Mouse (Mus musculus): ENCODE data around the gene Zar1l.

The Zar1l gene

DNA sequence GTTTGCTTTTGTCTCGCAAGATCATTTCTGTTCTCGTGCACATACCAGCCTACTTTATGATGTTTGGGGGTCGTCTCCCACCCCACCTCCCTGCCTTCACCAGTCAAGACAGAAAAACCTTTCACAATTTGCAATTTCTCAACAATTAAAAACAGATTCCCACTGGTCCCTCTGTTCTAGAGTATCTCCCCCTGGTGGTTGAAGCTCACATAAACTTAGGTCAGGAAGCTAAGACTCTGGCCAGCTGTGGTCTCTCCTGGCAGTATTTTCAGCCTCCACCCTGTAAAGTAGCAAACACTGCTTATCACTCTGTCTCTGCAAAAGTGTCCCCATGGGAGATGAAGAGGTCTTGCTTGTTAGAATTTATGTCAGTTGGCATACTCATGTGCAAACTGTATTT is 32.8 kb downstream of the Zar1l start:
- no peak for DNase-seq (ENCODE audit: low read depth, low spot score)

DNA sequence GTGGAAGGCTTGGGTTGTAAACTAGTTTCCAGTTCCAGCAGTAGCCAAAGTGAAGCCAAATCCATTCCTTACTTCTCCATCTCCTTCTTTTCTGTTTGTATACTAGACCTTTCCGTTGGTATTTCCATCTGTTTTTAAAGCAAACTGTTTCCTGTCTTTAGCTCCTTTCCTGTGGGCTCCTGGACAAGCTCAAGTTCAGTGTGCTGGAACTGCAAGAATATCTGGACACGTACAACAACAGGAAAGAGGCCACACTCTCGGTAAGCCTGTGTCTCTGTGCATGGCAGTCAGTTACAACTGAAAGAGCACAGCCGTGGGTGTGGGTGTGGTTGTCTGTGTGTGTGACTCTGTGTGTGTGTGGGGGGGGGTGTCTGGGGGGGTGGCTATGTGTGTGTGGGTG is 39.4 kb downstream of the Zar1l start:
- DNase-seq (ENCODE audit: low read depth, low spot score) = no peak

DNA sequence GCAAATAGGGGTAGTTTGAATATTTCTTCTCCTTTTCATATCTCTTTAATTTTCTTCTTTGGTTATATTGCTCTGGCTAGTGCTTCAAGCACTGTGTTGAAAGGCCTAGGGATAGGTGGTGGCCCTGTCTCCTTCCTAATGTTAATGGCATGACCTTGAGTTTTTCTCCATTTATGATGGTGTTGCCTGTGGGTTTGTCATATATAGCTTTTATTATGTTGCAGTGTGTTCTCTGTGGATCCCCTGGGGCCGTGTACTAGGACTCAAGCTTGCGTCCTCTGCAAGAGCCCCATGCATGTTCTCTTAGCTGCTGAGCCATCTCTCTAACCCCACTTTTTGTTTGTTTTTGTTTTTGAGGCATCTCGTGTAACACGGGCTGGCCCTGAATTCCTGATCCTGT is 40.6 kb downstream of the Zar1l start:
- no peak for DNase-seq (ENCODE audit: low read depth, low spot score)

DNA sequence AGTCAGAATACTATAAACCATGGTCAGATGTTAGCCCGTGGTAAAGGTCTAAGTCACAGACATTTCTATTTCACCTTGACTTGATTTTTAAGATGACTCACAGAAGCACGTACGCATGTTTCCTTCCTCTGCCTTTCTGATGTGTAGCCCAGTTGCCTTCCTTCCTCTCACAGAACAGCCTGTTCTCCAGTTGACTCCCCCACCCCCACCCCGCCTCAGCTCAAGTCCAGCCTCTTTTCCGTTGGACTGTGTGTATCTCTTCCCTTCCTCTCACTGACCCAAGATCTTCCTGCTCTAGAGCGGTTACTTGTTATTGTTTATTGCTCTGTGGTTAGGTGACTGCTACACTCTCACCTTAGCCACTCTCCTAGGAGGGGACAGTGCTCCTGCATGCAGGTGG is 49.5 kb downstream of the Zar1l start:
- DNase-seq (ENCODE audit: low read depth, low spot score) = no peak

GRCm38 (mm10) chr5:150466132-150466531 is 51.8 kb downstream of the Zar1l start:
- DNase-seq (ENCODE audit: low read depth, low spot score) = no peak

- DNase-seq (ENCODE audit: low read depth, low spot score) = no peak
These were observed 52.7 kb downstream of the Zar1l start for GRCm38 (mm10) chr5:150465218-150465617.

- no peak for DNase-seq (ENCODE audit: low read depth, low spot score)
These were observed 53.2 kb downstream of the Zar1l start for GRCm38 (mm10) chr5:150464721-150465120.

- no peak for DNase-seq (ENCODE audit: low read depth, low spot score)
These were observed 58.2 kb downstream of the Zar1l start for GRCm38 (mm10) chr5:150459801-150460200.

GRCm38 (mm10) chr5:150457904-150458739 is 59.8 kb downstream of the Zar1l start:
- DNase-seq (ENCODE audit: low read depth, low spot score) = no peak

DNA sequence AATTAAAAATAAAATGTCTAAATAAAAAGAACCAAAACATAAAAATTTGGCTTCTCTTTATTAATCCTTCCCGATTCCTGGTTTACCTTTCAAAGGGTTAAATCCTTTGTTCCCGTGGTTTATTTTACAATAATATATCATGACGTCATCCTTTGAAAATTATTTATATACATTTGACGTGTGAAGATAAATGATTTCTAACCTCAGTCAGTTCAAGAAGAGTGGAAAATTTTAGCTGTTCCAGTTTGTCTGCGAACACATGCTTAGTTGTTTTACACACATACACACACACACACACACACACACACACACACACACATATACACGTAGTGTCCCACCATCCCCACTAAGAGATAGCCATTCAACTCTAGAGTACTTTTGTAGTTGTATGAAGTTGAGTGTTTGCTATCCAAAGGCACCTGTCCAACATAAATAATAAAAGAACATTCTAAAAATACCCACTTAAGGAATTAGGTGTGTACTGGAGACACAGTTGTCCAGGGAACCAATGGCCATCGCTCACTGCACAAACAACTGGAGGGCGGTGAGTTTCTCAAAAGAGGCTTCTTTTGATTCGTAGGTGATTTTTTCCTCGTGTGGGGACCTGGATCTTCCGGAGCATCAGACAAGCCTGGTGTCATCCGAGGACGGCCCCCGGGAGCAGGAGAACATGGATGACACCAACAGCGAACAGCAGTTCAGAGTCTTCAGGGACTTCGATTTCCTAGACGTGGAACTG is 60.6 kb downstream of the Zar1l start:
- DNase-seq (ENCODE audit: low read depth, low spot score) = no peak

Measured in retina, postnatal 7 days (tissue).